Mouse (Mus musculus) small intestine, adult 10 weeks (tissue): ENCODE results near the gene Dph3. TPM values are rescaled to one million over a fixed set of nuclear protein-coding genes. Genes with fewer than 3 reads are reported as not detected.

Source experiments
- polyA plus RNA-seq: library from polyadenylated mRNA; stranded (reverse); fragments of 350-450 nt; fragmentation: Illumina TruSeq; extraction: RNeasy Lipid Tissue Mini Kit (QIAGEN cat#74804); gene quantifications from one replicate; pipeline ENCODE4 v1.2.3, GENCODE M21; 2014; ENCODE audit warnings: low replicate concordance

The Dph3 gene
- 57.0 TPM for polyA plus RNA-seq

GRCm38 (mm10) chr14:32085486-32086201 is at the start of gene Dph3:
Gene Dph3, minus strand, starts transcription at chr14:32085729.

GRCm38 (mm10) chr14:32084761-32085485 is 606 bp downstream of the Dph3 start, which contains the start of gene Oxnad1:
Gene Oxnad1, plus strand, starts transcription at chr14:32085374.

Other genes starting within 250 kb of the Dph3 start
- 2.9 TPM for gene Galnt15, start 56.7 kb downstream of the Dph3 start, polyA plus RNA-seq
- 85.4 TPM for gene Oxnad1, start 355 bp downstream of the Dph3 start, polyA plus RNA-seq
- gene Msmb, start 56.3 kb upstream of the Dph3 start, polyA plus RNA-seq, result not detected
- 415 TPM for gene Ncoa4, start 74.1 kb upstream of the Dph3 start, polyA plus RNA-seq
- 101 TPM for gene Timm23, start 116.2 kb upstream of the Dph3 start, polyA plus RNA-seq
- gene Parg, start 116.2 kb upstream of the Dph3 start, polyA plus RNA-seq, result 42.9 TPM
- 0.11 TPM for gene Ogdhl, start 236.3 kb upstream of the Dph3 start, polyA plus RNA-seq